Mouse (Mus musculus): ENCODE measurements at regions not wholly inside any gene's neighbourhood (a gene's known extent, or its start where the extent isn't known, plus 50 kb on each side); places are given as distances from the start of the nearest gene placed in this dataset.

DNA sequence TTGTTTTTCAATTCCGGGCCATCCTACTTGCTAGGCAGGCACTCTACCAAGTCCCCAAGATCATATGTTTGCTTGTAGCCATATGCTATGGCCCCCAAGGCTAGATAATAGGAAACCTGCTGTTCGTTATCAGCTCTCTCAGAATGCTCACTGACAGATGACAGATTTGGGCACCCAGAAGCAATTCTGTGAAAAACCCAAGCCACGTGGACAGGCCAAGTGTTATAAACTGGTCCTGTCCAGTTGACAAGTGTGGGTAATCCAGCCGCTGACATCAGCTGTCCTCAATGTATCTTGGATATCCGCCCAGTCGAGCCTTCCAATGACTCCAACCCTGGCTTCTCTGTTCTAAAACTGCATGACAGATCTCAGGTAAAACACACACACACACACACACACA, 92.0 kb upstream of the Ces5a start:
- TF ChIP-seq CTCF (IDR thresholded peaks at IDR 0.05): no peak
- peak; percentile 58 for DNase-seq (ENCODE audit: low spot score)
- H3K9ac ChIP-seq (replicated peaks; ENCODE audit: low read length, poor library complexity, severe bottlenecking): no peak overlapping the region
- no peak for ATAC-seq (ENCODE audit: low FRiP score)
- H3K4me2 ChIP-seq (ENCODE audit: low read depth, low read length, poor library complexity, severe bottlenecking): no peak overlapping the region
- H3K36me3 ChIP-seq (ENCODE audit: insufficient read depth, low read length): no peaks in the 10 kb centered on the region
- WGBS: 60% methylated on average over 6 of the region's 6 CpGs
- 0 out of 2 replicates have a peak, but pooled peaks cover 5% of the 10 kb centered on the region for H3K4me1 ChIP-seq (ENCODE audit: insufficient read depth, low read length)
- no peak overlapping the region for H3K27ac ChIP-seq (ENCODE audit: low read depth, low read length)
- no peak overlapping the region for H3K4me3 ChIP-seq (ENCODE audit: low read depth, low read length)
- no peaks in the 10 kb centered on the region for H3K27me3 ChIP-seq (ENCODE audit: insufficient read depth, low read length)
- H3K9me3 ChIP-seq (ENCODE audit: low read length): no peaks in the 10 kb centered on the region

DNA sequence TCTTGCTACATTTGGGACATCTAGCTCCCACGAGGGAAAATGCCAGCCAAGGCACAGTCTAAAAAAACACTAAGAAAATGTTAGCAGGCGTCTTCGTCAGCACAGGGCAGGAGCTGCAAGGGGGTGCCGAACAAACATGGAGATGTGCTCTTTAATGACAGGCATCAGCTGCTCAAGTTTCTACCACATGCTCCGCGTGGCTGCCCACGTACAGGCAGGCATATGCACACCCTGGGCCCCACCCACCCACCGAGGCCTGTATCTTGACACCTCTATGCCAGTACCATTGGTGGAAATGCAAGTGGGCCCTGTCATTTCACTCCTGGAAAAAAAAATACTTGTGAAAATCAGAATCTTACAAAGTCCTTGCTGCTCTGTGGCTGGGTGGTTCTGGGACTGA, 97.3 kb upstream of the Ces5a start:
- 82% methylated on average over 8 of the region's 8 CpGs for WGBS
- H3K4me2 ChIP-seq (ENCODE audit: low read depth, low read length, poor library complexity, severe bottlenecking): no peak overlapping the region
- no peak for TF ChIP-seq CTCF (IDR thresholded peaks at IDR 0.05)
- DNase-seq (ENCODE audit: low spot score): no peak
- H3K4me1 ChIP-seq (ENCODE audit: insufficient read depth, low read length): no peaks in the 10 kb centered on the region
- no peak for ATAC-seq (ENCODE audit: low FRiP score)
- no peaks in the 10 kb centered on the region for H3K9me3 ChIP-seq (ENCODE audit: low read length)
- no peak overlapping the region for H3K4me3 ChIP-seq (ENCODE audit: low read depth, low read length)
- H3K27me3 ChIP-seq (ENCODE audit: insufficient read depth, low read length): no peaks in the 10 kb centered on the region
- no peak overlapping the region for H3K9ac ChIP-seq (replicated peaks; ENCODE audit: low read length, poor library complexity, severe bottlenecking)
- no peak overlapping the region for H3K27ac ChIP-seq (ENCODE audit: low read depth, low read length)
- H3K36me3 ChIP-seq (ENCODE audit: insufficient read depth, low read length): no peaks in the 10 kb centered on the region

DNA sequence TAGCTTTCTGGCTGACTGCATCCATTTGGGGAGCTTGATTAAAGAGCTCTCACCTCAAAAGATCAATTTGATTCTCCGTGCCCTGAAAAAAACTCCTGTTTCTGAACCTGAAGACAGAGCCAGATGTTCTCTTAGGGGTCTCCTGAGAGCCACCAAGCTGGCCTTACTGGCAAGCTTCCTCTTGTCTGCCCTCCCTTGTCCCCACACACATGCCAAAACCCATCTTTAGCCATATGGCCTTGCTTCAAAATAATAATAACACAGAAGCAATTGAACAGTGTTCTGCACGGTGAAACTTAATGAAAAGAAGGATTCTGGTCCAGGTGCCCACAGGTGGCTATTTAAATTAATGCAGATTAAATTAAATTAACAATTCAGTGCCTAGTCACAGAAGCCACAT, 107.1 kb upstream of the Ces5a start:
- Histone ChIP-seq H3K27me3 (ENCODE audit: insufficient read depth, low read length) (no peaks in the 10 kb centered on the region), H3K27ac (ENCODE audit: low read depth, low read length) (no peak overlapping the region), H3K9ac (replicated peaks; ENCODE audit: low read length, poor library complexity, severe bottlenecking) (no peak overlapping the region), H3K4me3 (ENCODE audit: low read depth, low read length) (no peak overlapping the region), H3K36me3 (ENCODE audit: insufficient read depth, low read length) (no peaks in the 10 kb centered on the region), H3K4me1 (ENCODE audit: insufficient read depth, low read length) (no peaks in the 10 kb centered on the region), H3K9me3 (ENCODE audit: low read length) (no peaks in the 10 kb centered on the region), H3K4me2 (ENCODE audit: low read depth, low read length, poor library complexity, severe bottlenecking) (no peak overlapping the region)
- WGBS: 52% methylated on average over 2 of the region's 2 CpGs
- no peak for ATAC-seq (ENCODE audit: low FRiP score)
- no peak for TF ChIP-seq CTCF (IDR thresholded peaks at IDR 0.05)
- peak; percentile 42 for DNase-seq (ENCODE audit: low spot score)

DNA sequence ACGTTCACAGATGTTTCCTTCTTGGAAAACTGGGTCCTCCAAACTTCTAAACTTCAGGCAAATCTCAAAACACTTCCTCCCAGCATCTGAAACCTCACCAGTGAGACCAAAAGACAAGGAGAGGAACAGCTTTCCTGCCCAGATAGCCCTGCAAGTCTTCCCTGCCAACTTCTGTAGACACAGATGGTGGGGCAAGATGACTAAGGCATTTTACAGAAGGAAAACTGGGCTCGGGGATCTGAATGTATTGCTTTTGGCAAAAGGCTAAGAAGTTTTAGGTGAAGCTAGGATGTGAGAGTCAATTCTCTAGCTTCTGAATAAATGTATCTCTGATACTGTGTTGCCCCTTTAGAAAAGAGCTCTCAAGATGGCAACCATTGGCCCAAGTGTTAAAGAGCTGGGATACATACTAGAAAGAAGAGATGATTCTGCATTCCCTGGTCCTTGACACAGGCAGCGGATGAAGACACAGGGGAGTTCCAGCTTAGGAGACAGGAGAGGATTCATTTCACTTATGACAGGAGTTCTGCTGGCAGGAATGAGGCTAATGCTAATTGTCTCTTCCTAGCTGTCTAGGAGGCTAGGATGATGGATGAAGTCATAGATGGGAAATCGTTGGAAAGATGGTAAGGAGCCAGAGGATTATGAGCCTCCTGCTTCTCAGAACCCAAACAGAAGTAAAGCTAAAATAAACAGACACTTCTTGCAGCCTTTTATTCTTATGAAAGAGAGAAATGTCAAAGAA, 108.0 kb upstream of the Ces5a start:
- 71% methylated on average over 4 of the region's 4 CpGs for WGBS
- DNase-seq (ENCODE audit: low spot score) (peak; percentile 37), ATAC-seq (ENCODE audit: low FRiP score) (no peak)
- Histone ChIP-seq H3K27me3 (ENCODE audit: insufficient read depth, low read length) (no peaks in the 10 kb centered on the region), H3K9ac (replicated peaks; ENCODE audit: low read length, poor library complexity, severe bottlenecking) (no peak overlapping the region), H3K27ac (ENCODE audit: low read depth, low read length) (no peak overlapping the region), H3K36me3 (ENCODE audit: insufficient read depth, low read length) (no peaks in the 10 kb centered on the region), H3K4me3 (ENCODE audit: low read depth, low read length) (no peak overlapping the region), H3K4me2 (ENCODE audit: low read depth, low read length, poor library complexity, severe bottlenecking) (no peak overlapping the region), H3K4me1 (ENCODE audit: insufficient read depth, low read length) (no peaks in the 10 kb centered on the region), H3K9me3 (ENCODE audit: low read length) (no peaks in the 10 kb centered on the region)
- TF ChIP-seq CTCF (IDR thresholded peaks at IDR 0.05): no peak

DNA sequence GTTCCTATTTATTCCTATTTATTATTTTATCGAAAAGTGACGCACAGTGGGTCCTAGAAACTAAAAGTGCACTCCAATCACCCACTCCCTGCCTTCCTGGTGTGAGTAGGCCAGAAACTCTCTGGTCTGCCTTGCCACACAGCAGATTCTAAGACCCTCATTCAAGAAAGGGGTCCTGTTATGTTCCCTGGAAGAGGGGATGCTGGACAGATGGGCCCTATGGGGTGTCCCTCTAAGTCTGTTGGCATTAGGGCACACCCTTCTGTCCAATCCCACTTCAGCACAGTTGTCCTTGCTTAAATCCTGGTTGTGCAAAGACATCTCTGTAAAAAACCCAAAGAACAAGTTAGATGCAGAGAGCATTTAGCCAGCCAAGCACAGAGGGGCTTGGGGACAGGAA, 117.8 kb upstream of the Ces5a start:
- ATAC-seq (ENCODE audit: low FRiP score) (no peak), DNase-seq (ENCODE audit: low spot score) (no peak)
- 97% methylated on average over 2 of the region's 2 CpGs for WGBS
- Histone ChIP-seq H3K4me2 (ENCODE audit: low read depth, low read length, poor library complexity, severe bottlenecking) (no peak overlapping the region), H3K4me3 (ENCODE audit: low read depth, low read length) (no peak overlapping the region), H3K9ac (replicated peaks; ENCODE audit: low read length, poor library complexity, severe bottlenecking) (no peak overlapping the region), H3K4me1 (ENCODE audit: insufficient read depth, low read length) (no peaks in the 10 kb centered on the region), H3K36me3 (ENCODE audit: insufficient read depth, low read length) (no peaks in the 10 kb centered on the region), H3K9me3 (ENCODE audit: low read length) (no peaks in the 10 kb centered on the region), H3K27ac (ENCODE audit: low read depth, low read length) (no peak overlapping the region), H3K27me3 (ENCODE audit: insufficient read depth, low read length) (no peaks in the 10 kb centered on the region)
- TF ChIP-seq CTCF (IDR thresholded peaks at IDR 0.05): no peak

DNA sequence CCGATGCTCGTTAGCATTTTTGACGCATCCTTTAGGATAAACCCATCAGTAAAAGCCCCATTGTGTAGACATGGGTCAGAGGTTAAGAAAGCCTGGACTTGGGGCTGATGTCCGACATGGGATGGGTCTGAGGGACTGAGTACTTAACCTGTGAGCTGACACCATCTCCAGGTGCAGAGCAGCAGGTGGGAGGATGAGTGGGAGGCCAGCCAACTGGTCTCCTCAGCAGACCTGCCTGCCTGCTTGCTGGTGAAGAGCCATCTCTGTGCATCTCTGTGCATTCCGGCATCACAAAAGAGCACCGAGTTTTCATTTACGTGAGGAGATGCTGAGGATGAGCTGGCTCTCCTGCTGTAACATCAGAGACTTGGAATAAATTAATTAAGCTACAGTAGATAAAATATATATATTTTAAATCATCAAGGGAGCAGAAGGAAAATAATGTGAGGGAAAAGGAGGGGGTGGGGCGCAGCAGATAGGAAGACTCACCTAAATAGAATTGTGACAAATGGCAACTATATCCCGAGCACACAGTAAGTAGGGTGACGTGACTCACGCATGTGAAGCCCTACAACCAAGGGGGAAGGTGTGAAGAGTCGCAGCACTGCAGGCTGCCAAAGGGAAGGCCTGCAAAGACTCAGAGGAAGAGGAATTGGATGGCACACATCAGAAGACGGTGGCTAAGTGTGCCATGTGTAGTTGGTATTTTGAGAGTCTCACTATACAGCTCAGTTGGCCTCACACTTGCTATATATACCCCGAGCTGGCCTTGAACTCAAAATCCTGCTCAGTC, 118.5 kb upstream of the Ces5a start:
- Histone ChIP-seq H3K4me2 (ENCODE audit: low read depth, low read length, poor library complexity, severe bottlenecking) (no peak overlapping the region), H3K4me3 (ENCODE audit: low read depth, low read length) (no peak overlapping the region), H3K9me3 (ENCODE audit: low read length) (no peaks in the 10 kb centered on the region), H3K4me1 (ENCODE audit: insufficient read depth, low read length) (no peaks in the 10 kb centered on the region), H3K27me3 (ENCODE audit: insufficient read depth, low read length) (no peaks in the 10 kb centered on the region), H3K9ac (replicated peaks; ENCODE audit: low read length, poor library complexity, severe bottlenecking) (no peak overlapping the region), H3K27ac (ENCODE audit: low read depth, low read length) (no peak overlapping the region), H3K36me3 (ENCODE audit: insufficient read depth, low read length) (no peaks in the 10 kb centered on the region)
- TF ChIP-seq CTCF (IDR thresholded peaks at IDR 0.05): no peak
- DNase-seq (ENCODE audit: low spot score) (no peak), ATAC-seq (ENCODE audit: low FRiP score) (no peak)
- WGBS: 78% methylated on average over 14 of the region's 14 CpGs
